Mouse (Mus musculus) midbrain, embryonic 16.5 days (tissue): ENCODE measurements at regions not wholly inside any gene's neighbourhood (a gene's known extent, or its start where the extent isn't known, plus 50 kb on each side); places are given as distances from the start of the nearest gene placed in this dataset.

Experiments used
- ATAC-seq: fragments of 200-750 bp; cut with Nextera tagmentation; 2 replicates; pipeline ENCODE4 v1.8.0; 2017; ENCODE audit warnings: moderate TSS enrichment
- H3K27ac ChIP-seq: fragments of 300-500 bp; sonication (generic); 2 replicates; pipeline ENCODE4 v1.5.1; 2014; ENCODE audit warnings: mild to moderate bottlenecking, low read length, mixed read lengths
- H3K27me3 ChIP-seq: fragments of 300-500 bp; sonication (generic); 2 replicates; pipeline ENCODE4 v1.6.1; 2014; ENCODE audit warnings: low read depth, low read length, mixed read lengths; ENCODE audit not compliant: control insufficient read depth, insufficient read depth
- H3K36me3 ChIP-seq: fragments of 300-500 bp; sonication (generic); 2 replicates; pipeline ENCODE4 v1.6.1; 2014; ENCODE audit warnings: mild to moderate bottlenecking, low read length, moderate library complexity, mixed read lengths; ENCODE audit not compliant: control insufficient read depth, insufficient read depth
- H3K4me1 ChIP-seq: fragments of 300-500 bp; sonication (generic); 2 replicates; pipeline ENCODE4 v1.6.1; 2014; ENCODE audit warnings: mild to moderate bottlenecking, low read length, mixed read lengths; ENCODE audit not compliant: control insufficient read depth, insufficient read depth
- H3K4me2 ChIP-seq: fragments of 300-500 bp; sonication (generic); 2 replicates; pipeline ENCODE4 v1.6.1; 2014; ENCODE audit warnings: mild to moderate bottlenecking, low read length, mixed read lengths
- H3K4me3 ChIP-seq: fragments of 300-500 bp; sonication (generic); 2 replicates; pipeline ENCODE4 v1.5.1; 2014; ENCODE audit warnings: low read depth, mild to moderate bottlenecking, low read length, moderate library complexity, mixed read lengths
- H3K9ac ChIP-seq: fragments of 300-500 bp; sonication (generic); 2 replicates; pipeline ENCODE4 v1.6.1; 2014; ENCODE audit warnings: low read depth, low read length, mixed read lengths
- H3K9me3 ChIP-seq: fragments of 300-500 bp; sonication (generic); replicated peaks from 2 replicates; pipeline ENCODE4 v1.6.1; 2014; ENCODE audit warnings: mild to moderate bottlenecking, low read length, mixed read lengths; ENCODE audit not compliant: control insufficient read depth, poor library complexity, severe bottlenecking
- WGBS: fragments of 180-500 bp; shearing (Covaris S2); extraction: QIAGEN DNeasy Blood & Tissue Kit; methylation state at CpG from one replicate; pipeline ENCODE4 v1.1.7; 2014; 5-methylcytosine and 5-hydroxymethylcytosine counted together

GRCm38 (mm10) chr1:57717139-57717800 lies 56.7 kb upstream of the Spats2l start:
- no peak overlapping the region for H3K4me3 ChIP-seq
- H3K4me2 ChIP-seq = no peak overlapping the region
- H3K27ac ChIP-seq = no peak overlapping the region
- no peaks in the 10 kb centered on the region for H3K9me3 ChIP-seq
- H3K36me3 ChIP-seq = no peaks in the 10 kb centered on the region
- 83% methylated on average over 5 of the region's 5 CpGs for WGBS
- ATAC-seq = no peak
- no peaks in the 10 kb centered on the region for H3K4me1 ChIP-seq
- no peak overlapping the region for H3K9ac ChIP-seq
- no peaks in the 10 kb centered on the region for H3K27me3 ChIP-seq

- Histone ChIP-seq H3K9me3 (no peaks in the 10 kb centered on the region), H3K9ac (no peak overlapping the region), H3K4me1 (no peaks in the 10 kb centered on the region), H3K27me3 (no peaks in the 10 kb centered on the region), H3K4me2 (no peak overlapping the region), H3K27ac (no peak overlapping the region), H3K36me3 (no peaks in the 10 kb centered on the region), H3K4me3 (no peak overlapping the region)
- WGBS = 77% methylated on average over 7 of the region's 7 CpGs
- ATAC-seq = no peak
These were observed 55.6 kb upstream of the Spats2l start for GRCm38 (mm10) chr1:57718409-57718808.
